Mouse (Mus musculus) MEL (cell line): ENCODE data around the gene Galnt6. TPM values are rescaled to one million over a fixed set of nuclear protein-coding genes. Genes with fewer than 3 reads are reported as not detected.

Source experiments
- DNase-seq: peaks from one replicate; pipeline ENCODE4 v3.0.0; 2011; ENCODE audit warnings: low read depth, low spot score
- H3K27ac ChIP-seq: 2 replicates; pipeline ENCODE4 v1.5.1; 2012; ENCODE audit warnings: low read depth, mild to moderate bottlenecking, control low read depth, low read length, moderate library complexity; ENCODE audit not compliant: control insufficient read depth
- H3K27me3 ChIP-seq, 2 experiments: fragments of 150-350 bp in 1 of 2; sonication (generic) in 1 of 2; 2 replicates each; pipeline ENCODE4 v1.6.1; 2012; ENCODE audit warnings: low read length in 2 of 2, mild to moderate bottlenecking in 2 of 2, improper control_type of control experiment in 1 of 2, moderate library complexity in 1 of 2; ENCODE audit not compliant: insufficient read depth in 2 of 2, control insufficient read depth in 1 of 2
- H3K36me3 ChIP-seq, 2 experiments: 2 replicates each; pipeline ENCODE4 v1.6.1; 2012 to 2014; ENCODE audit warnings: low read length in 2 of 2, improper control_type of control experiment in 1 of 2, inconsistent platforms in 1 of 2, mild to moderate bottlenecking in 1 of 2; ENCODE audit not compliant: insufficient read depth in 2 of 2, control insufficient read depth in 1 of 2
- H3K4me1 ChIP-seq, 2 experiments: fragments of 150-350 bp in 1 of 2; sonication (generic) in 1 of 2; 2 replicates each; pipeline ENCODE4 v1.6.1; 2012; ENCODE audit warnings: low read length in 2 of 2, improper control_type of control experiment in 1 of 2, mild to moderate bottlenecking in 1 of 2; ENCODE audit not compliant: insufficient read depth in 2 of 2, control insufficient read depth in 1 of 2
- H3K4me3 ChIP-seq, 2 experiments: fragments of 150-350 bp in 1 of 2; sonication (generic) in 1 of 2; 2 replicates each; pipeline ENCODE4 v1.5.1; 2012; ENCODE audit warnings: low read depth in 2 of 2, low read length in 2 of 2, mild to moderate bottlenecking in 2 of 2, moderate library complexity in 2 of 2, control low read depth in 1 of 2, improper control_type of control experiment in 1 of 2; ENCODE audit not compliant: control insufficient read depth in 1 of 2, insufficient read depth in 1 of 2
- H3K79me2 ChIP-seq: 2 replicates; pipeline ENCODE4 v1.6.1; 2012; ENCODE audit warnings: mild to moderate bottlenecking, low read length, moderate library complexity; ENCODE audit not compliant: control insufficient read depth, poor library complexity, insufficient read depth
- H3K9ac ChIP-seq: 2 replicates; pipeline ENCODE4 v1.6.1; 2012; ENCODE audit warnings: low read depth, mild to moderate bottlenecking, control low read depth, low read length, moderate library complexity; ENCODE audit not compliant: control insufficient read depth, poor library complexity, severe bottlenecking
- H3K9me3 ChIP-seq: fragments of 150-350 bp; sonication (generic); replicated peaks from 2 replicates; pipeline ENCODE4 v1.6.1; 2012; ENCODE audit warnings: mild to moderate bottlenecking, low read length, improper control_type of control experiment, moderate library complexity; ENCODE audit not compliant: insufficient read depth
- BHLHE40 ChIP-seq: IDR thresholded peaks from 2 replicates; pipeline ENCODE4 v1.6.1; 2012; ENCODE audit warnings: low read depth, mild to moderate bottlenecking, inconsistent platforms, low read length, improper control_type of control experiment, borderline replicate concordance
- CHD1 ChIP-seq: IDR thresholded peaks from 2 replicates; pipeline ENCODE4 v1.6.1; 2012; ENCODE audit warnings: low read depth, mild to moderate bottlenecking, inconsistent platforms, low read length, improper control_type of control experiment
- CTCF ChIP-seq, 3 experiments: IDR thresholded peaks in 2 of 3; conservative IDR thresholded peaks in 1 of 3; 2 replicates each; pipeline ENCODE4 v1.5.1; 2011 to 2012; ENCODE audit warnings: low read length in 3 of 3, low read depth in 2 of 3, mild to moderate bottlenecking in 2 of 3, improper control_type of control experiment in 1 of 3, inconsistent platforms in 1 of 3, mixed read lengths in 1 of 3, moderate library complexity in 1 of 3; ENCODE audit not compliant: control insufficient read depth in 1 of 3, insufficient read depth in 1 of 3, poor library complexity in 1 of 3, severe bottlenecking in 1 of 3
- E2F4 ChIP-seq: IDR thresholded peaks from 2 replicates; pipeline ENCODE4 v1.6.1; 2011; ENCODE audit warnings: low read depth, low read length, improper control_type of control experiment, borderline replicate concordance
- ELF1 ChIP-seq: IDR thresholded peaks from 2 replicates; pipeline ENCODE4 v1.6.1; 2014; ENCODE audit warnings: low read depth, mild to moderate bottlenecking, inconsistent platforms, low read length, improper control_type of control experiment, moderate library complexity
- EP300 ChIP-seq, 2 experiments: IDR thresholded peaks; 2 replicates each; pipeline ENCODE4 v1.6.1; 2011; ENCODE audit warnings: improper control_type of control experiment in 2 of 2, low read length in 2 of 2, low read depth in 1 of 2, mild to moderate bottlenecking in 1 of 2
- HCFC1 ChIP-seq: IDR thresholded peaks from 2 replicates; pipeline ENCODE4 v1.6.1; 2012; ENCODE audit warnings: low read depth, mild to moderate bottlenecking, inconsistent platforms, low read length, improper control_type of control experiment, moderate library complexity
- MAX ChIP-seq: IDR thresholded peaks from 2 replicates; pipeline ENCODE4 v1.6.1; 2011; ENCODE audit warnings: low read length, improper control_type of control experiment
- MYB ChIP-seq: IDR thresholded peaks from 2 replicates; pipeline ENCODE4 v1.6.1; 2011; ENCODE audit warnings: mild to moderate bottlenecking, low read depth, low read length, improper control_type of control experiment
- NELFE ChIP-seq: IDR thresholded peaks from 2 replicates; pipeline ENCODE4 v1.6.1; 2011; ENCODE audit warnings: low read depth, low read length, improper control_type of control experiment
- POLR2A ChIP-seq, 2 experiments: IDR thresholded peaks; 2 replicates each; pipeline ENCODE4 v1.6.1; 2011 to 2012; ENCODE audit warnings: low read length in 2 of 2, mild to moderate bottlenecking in 2 of 2, control low read depth in 1 of 2, improper control_type of control experiment in 1 of 2, low read depth in 1 of 2, moderate library complexity in 1 of 2; ENCODE audit not compliant: control insufficient read depth in 1 of 2, insufficient read depth in 1 of 2, poor library complexity in 1 of 2
- POLR2AphosphoS2 ChIP-seq: IDR thresholded peaks from 2 replicates; pipeline ENCODE4 v1.6.1; 2011; ENCODE audit warnings: low read length, improper control_type of control experiment
- POLR2AphosphoS5 ChIP-seq: IDR thresholded peaks from 2 replicates; pipeline ENCODE4 v1.6.1; 2012; ENCODE audit warnings: low read depth, borderline replicate concordance, mild to moderate bottlenecking, inconsistent platforms, low read length, moderate library complexity, mixed read lengths
- RCOR1 ChIP-seq: IDR thresholded peaks from 2 replicates; pipeline ENCODE4 v1.6.1; 2012; ENCODE audit warnings: low read depth, mild to moderate bottlenecking, inconsistent platforms, low read length, improper control_type of control experiment
- SIN3A ChIP-seq: IDR thresholded peaks from 2 replicates; pipeline ENCODE4 v1.6.1; 2012; ENCODE audit warnings: low read length, improper control_type of control experiment, inconsistent platforms
- SMC3 ChIP-seq: IDR thresholded peaks from 2 replicates; pipeline ENCODE4 v1.6.1; 2011; ENCODE audit warnings: low read depth, low read length, improper control_type of control experiment
- TAL1 ChIP-seq: IDR thresholded peaks from 2 replicates; pipeline ENCODE4 v1.6.1; 2012; ENCODE audit warnings: mild to moderate bottlenecking, inconsistent platforms, low read length, moderate library complexity, mixed read lengths
- USF2 ChIP-seq, 2 experiments: IDR thresholded peaks; 2 replicates each; pipeline ENCODE4 v1.6.1; 2011 to 2012; ENCODE audit warnings: improper control_type of control experiment in 2 of 2, low read length in 2 of 2, borderline replicate concordance in 1 of 2, inconsistent platforms in 1 of 2, low read depth in 1 of 2, mild to moderate bottlenecking in 1 of 2; ENCODE audit not compliant: insufficient read depth in 1 of 2
- ZMIZ1 ChIP-seq: IDR thresholded peaks from 2 replicates; pipeline ENCODE4 v1.6.1; 2012; ENCODE audit warnings: low read depth, mild to moderate bottlenecking, inconsistent platforms, low read length, improper control_type of control experiment, moderate library complexity
- polyA plus RNA-seq, 2 experiments: library from polyadenylated mRNA; stranded (reverse) in 1 of 2; unstranded in 1 of 2; fragments of >175 nt in 1 of 2; fragments of >200 nt in 1 of 2; gene quantifications; 2 replicates each; pipeline versions ENCODE4 v1.2.1 to v1.2.4; 2012; ENCODE audit warnings: low replicate concordance in 2 of 2, low read depth in 1 of 2; ENCODE audit not compliant: insufficient read length in 2 of 2, insufficient read depth in 1 of 2, missing spikeins in 1 of 2
- total RNA-seq: library from RNA; depleted of rRNA; stranded (reverse); fragments of 300-350 nt; gene quantifications from 2 replicates; pipeline ENCODE4 v1.2.3, GENCODE M21; 2012; rRNA removed

Galnt6 gene
- total RNA-seq (17.0 and 17.5 TPM in 2 replicates), polyA plus RNA-seq (10 to 100 TPM in 1 of 2 experiments, not detected in 1; 16.1 TPM)

DNA sequence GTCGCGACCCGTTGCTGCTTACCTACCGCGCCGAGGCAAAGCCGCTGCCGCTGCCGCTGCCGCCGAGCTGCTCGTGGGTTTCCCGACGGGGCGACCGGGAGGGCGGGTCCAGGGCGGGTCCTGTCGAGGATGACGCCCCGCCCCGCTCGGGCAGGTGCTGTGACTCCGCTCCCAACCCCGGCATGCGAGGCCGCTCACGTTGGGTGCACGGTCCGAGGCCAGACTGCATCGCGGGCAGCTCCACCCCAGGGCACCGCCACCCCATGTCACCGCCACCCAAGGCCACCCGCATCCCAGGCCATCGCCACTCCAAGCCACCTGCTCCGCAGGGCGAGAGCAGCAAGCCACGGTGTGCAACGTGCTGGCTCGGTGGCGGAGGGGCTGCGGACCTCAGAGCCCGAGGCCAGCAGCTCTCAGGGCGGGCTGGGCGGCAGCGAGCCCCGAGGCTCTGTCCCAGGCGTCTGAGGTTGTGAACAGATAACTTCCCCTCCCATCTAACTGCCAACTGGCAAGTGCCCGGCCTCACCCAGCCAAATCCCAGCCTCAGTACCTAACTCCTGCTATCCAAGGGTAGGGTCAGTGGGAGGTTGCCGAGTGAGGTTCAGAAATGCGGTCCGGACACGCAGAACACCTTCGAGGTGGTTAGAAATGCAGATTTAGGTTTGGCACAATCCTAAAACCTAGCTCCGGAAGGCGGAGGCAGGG is at the start of gene Galnt6:
TSS of gene Galnt6 (minus strand) at position 96 of the 705 bp plus-strand sequence.
- Histone ChIP-seq H3K27me3 (no peaks in the 10 kb centered on the region), H3K9ac (peak within 1 kb of the TSS; percentile 78), H3K36me3 (peaks cover 2 to 9% of the 10 kb centered on the region in 2 experiments; a peak in 2 of 4 replicates), H3K4me3 (peak within 1 kb of the TSS; percentile 70 to 92)
- no peak for TF ChIP-seq HCFC1
- peak; percentile 20; the same call in 1 of the 2 replicates for TF ChIP-seq NELFE
- no peak for TF ChIP-seq USF2 (IDR thresholded peaks at IDR 0.05; ENCODE audit: borderline replicate concordance in 1 of 2, insufficient read depth in 1 of 2, low read depth in 1 of 2, low read length in 2 of 2)
- no peak for TF ChIP-seq CHD1
- no peak for TF ChIP-seq MAX
- TF ChIP-seq POLR2A (IDR thresholded peaks at IDR 0.05; ENCODE audit: control insufficient read depth in 1 of 2, insufficient read depth in 1 of 2, low read depth in 1 of 2, low read length in 2 of 2, poor library complexity in 1 of 2), result peak in 1 of 2 experiments; percentile 32; a peak in 2 of 4 replicates
- no peak for TF ChIP-seq BHLHE40
- peak in 1 of 2 experiments; percentile 19; a peak in 1 of 4 replicates for TF ChIP-seq EP300 (IDR thresholded peaks at IDR 0.05; ENCODE audit: low read depth in 1 of 2, low read length in 2 of 2)
- no peak for TF ChIP-seq ELF1
- no peak for TF ChIP-seq CTCF (IDR thresholded peaks at IDR 0.05 in 2 of 3, conservative IDR thresholded peaks at IDR 0.05 in 1 of 3; ENCODE audit: control insufficient read depth in 1 of 3, insufficient read depth in 1 of 3, low read depth in 2 of 3, low read length in 3 of 3, poor library complexity in 1 of 3, severe bottlenecking in 1 of 3)
- TF ChIP-seq, all 39 proteins: peak for 3
- peaks cover 1% of the 10 kb centered on the region for H3K79me2 ChIP-seq
- peak; percentile 69 for DNase-seq
- H3K4me1 ChIP-seq, result peaks cover 8 to 18% of the 10 kb centered on the region in 2 experiments
- H3K9me3 ChIP-seq, result no peaks in the 10 kb centered on the region
- H3K27ac ChIP-seq, result no peak within 1 kb of the TSS

GRCm38 (mm10) chr15:100777020-100778016 is 48.1 kb upstream of the Galnt6 start:
- Histone ChIP-seq H3K27me3 (no peaks in the 10 kb centered on the region), H3K4me3 (no peak overlapping the region), H3K9me3 (no peaks in the 10 kb centered on the region), H3K4me1 (no peaks in the 10 kb centered on the region), H3K27ac (no peak overlapping the region), H3K36me3 (no peaks in the 10 kb centered on the region), H3K9ac (no peak overlapping the region), H3K79me2 (no peaks in the 10 kb centered on the region)
- TF ChIP-seq TAL1, result no peak
- TF ChIP-seq SIN3A, result no peak
- TF ChIP-seq SMC3, result no peak
- TF ChIP-seq RCOR1, result no peak
- TF ChIP-seq CHD1, result no peak
- no peak for TF ChIP-seq MYB
- TF ChIP-seq ELF1, result no peak
- no peak for TF ChIP-seq ZMIZ1
- TF ChIP-seq POLR2AphosphoS5, result no peak
- no peak for TF ChIP-seq POLR2AphosphoS2
- no peak for TF ChIP-seq E2F4
- DNase-seq, result no peak
